8 mouse cellular contexts compared by ENCODE assay signal in genomic region chr11:103292152-103292889, GRCm38 (mm10). TPM values are rescaled to one million over a fixed set of nuclear protein-coding genes. Genes with fewer than 3 reads are reported as not detected.
DNase-seq lines count a peak whose midpoint lies in the region; ATAC-seq and TF ChIP-seq lines count a peak whose summit lies in the region.

No protein-coding gene starts in this region.

- no peak for ATAC-seq in liver, embryonic 11.5 days (replicated peaks; ENCODE audit: low FRiP score)
- peak; percentile 81 for ATAC-seq in heart, embryonic 16.5 days (replicated peaks; ENCODE audit: extremely low read depth, insufficient read depth, low FRiP score)
- peak; percentile 91 for ATAC-seq in lung, embryonic 14.5 days (ENCODE audit: insufficient read depth)
- no peak for ATAC-seq in hindbrain, embryonic 13.5 days (ENCODE audit: low FRiP score)

- H3K9ac ChIP-seq in liver, embryonic 11.5 days (ENCODE audit: low read depth, low read length), result no peak overlapping the region
- no peak overlapping the region for H3K9ac ChIP-seq in heart, embryonic 16.5 days (ENCODE audit: low read length)
- no peak overlapping the region for H3K9ac ChIP-seq in lung, embryonic 14.5 days
- no peak overlapping the region for H3K9ac ChIP-seq in hindbrain, embryonic 13.5 days

- TF ChIP-seq CTCF in lung, embryonic 14.5 days (IDR thresholded peaks at IDR 0.05; ENCODE audit: low read depth), result no peak

- H3K9me3 ChIP-seq in liver, embryonic 11.5 days (ENCODE audit: control insufficient read depth, low read length), result no peaks in the 10 kb centered on the region
- no peaks in the 10 kb centered on the region for H3K9me3 ChIP-seq in heart, embryonic 16.5 days (replicated peaks; ENCODE audit: control insufficient read depth, low read length)
- H3K9me3 ChIP-seq in lung, embryonic 14.5 days (ENCODE audit: low read depth, low read length), result no peaks in the 10 kb centered on the region
- no peaks in the 10 kb centered on the region for H3K9me3 ChIP-seq in hindbrain, embryonic 13.5 days

- 20% methylated on average over 14 of the region's 14 CpGs for WGBS in liver, embryonic 11.5 days
- 16% methylated on average over 14 of the region's 14 CpGs for WGBS in heart, embryonic 16.5 days
- 6% methylated on average over 14 of the region's 14 CpGs for WGBS in lung, embryonic 14.5 days
- 29% methylated on average over 14 of the region's 14 CpGs for WGBS in hindbrain, embryonic 13.5 days

- no peaks in the 10 kb centered on the region for H3K27me3 ChIP-seq in liver, embryonic 11.5 days (replicated peaks; ENCODE audit: control insufficient read depth, insufficient read depth, low read length)
- no peaks in the 10 kb centered on the region for H3K27me3 ChIP-seq in heart, embryonic 16.5 days (ENCODE audit: control insufficient read depth, insufficient read depth, low read length)
- H3K27me3 ChIP-seq in lung, embryonic 14.5 days (ENCODE audit: insufficient read depth, low read length), result no peaks in the 10 kb centered on the region
- H3K27me3 ChIP-seq in hindbrain, embryonic 13.5 days, result no peaks in the 10 kb centered on the region

- no peak overlapping the region for H3K27ac ChIP-seq in liver, embryonic 11.5 days (ENCODE audit: low read depth, low read length)
- no peak overlapping the region for H3K27ac ChIP-seq in heart, embryonic 16.5 days (ENCODE audit: low read length)
- H3K27ac ChIP-seq in lung, embryonic 14.5 days (ENCODE audit: low read depth), result peak overlapping the region; percentile 34; the same call in 1 of the 2 replicates
- H3K27ac ChIP-seq in hindbrain, embryonic 13.5 days, result no peak overlapping the region

- peak; percentile 16 for DNase-seq in liver
- no peak for DNase-seq in liver, embryonic 11.5 days (ENCODE audit: low spot score)
- peak; percentile 51 for DNase-seq in embryo, embryonic 10.5 days (ENCODE audit: low spot score)
- DNase-seq in lung, embryonic 14.5 days, result peak; percentile 86
- DNase-seq in spleen, postnatal 36 days (ENCODE audit: low spot score in 2 of 2), result no peak
- no peak for DNase-seq in ovary, postnatal 36 days (ENCODE audit: low spot score)

- H3K4me1 ChIP-seq in liver, embryonic 11.5 days (replicated peaks; ENCODE audit: control insufficient read depth, insufficient read depth, low read length), result no peaks in the 10 kb centered on the region
- H3K4me1 ChIP-seq in heart, embryonic 16.5 days (ENCODE audit: control insufficient read depth, insufficient read depth, low read length), result peaks cover 10% of the 10 kb centered on the region
- H3K4me1 ChIP-seq in lung, embryonic 14.5 days (ENCODE audit: insufficient read depth), result peaks cover 16% of the 10 kb centered on the region; the same call in 1 of the 2 replicates
- H3K4me1 ChIP-seq in hindbrain, embryonic 13.5 days (replicated peaks), result peaks cover 10% of the 10 kb centered on the region; the same call in 1 of the 2 replicates

- H3K4me3 ChIP-seq in liver, embryonic 11.5 days (ENCODE audit: low read depth, low read length), result no peak overlapping the region
- H3K4me3 ChIP-seq in heart, embryonic 16.5 days (ENCODE audit: low read length), result no peak overlapping the region
- H3K4me3 ChIP-seq in lung, embryonic 14.5 days (ENCODE audit: low read depth, low read length), result no peak overlapping the region
- no peak overlapping the region for H3K4me3 ChIP-seq in hindbrain, embryonic 13.5 days

- no peaks in the 10 kb centered on the region for H3K36me3 ChIP-seq in liver, embryonic 11.5 days (ENCODE audit: control insufficient read depth, insufficient read depth, low read length)
- H3K36me3 ChIP-seq in heart, embryonic 16.5 days (ENCODE audit: control insufficient read depth, insufficient read depth), result no peaks in the 10 kb centered on the region
- no peaks in the 10 kb centered on the region for H3K36me3 ChIP-seq in lung, embryonic 14.5 days (ENCODE audit: insufficient read depth)
- H3K36me3 ChIP-seq in hindbrain, embryonic 13.5 days, result no peaks in the 10 kb centered on the region

- H3K4me2 ChIP-seq in liver, embryonic 11.5 days, result no peak overlapping the region
- peak overlapping the region; percentile 2; the same call in 1 of the 2 replicates for H3K4me2 ChIP-seq in heart, embryonic 16.5 days (ENCODE audit: low read depth, low read length)
- H3K4me2 ChIP-seq in lung, embryonic 14.5 days, result no peak overlapping the region
- no peak overlapping the region for H3K4me2 ChIP-seq in hindbrain, embryonic 13.5 days

RNA-seq across cellular contexts. Expression of gene Map3k14, which starts 25.0 kb away (rescaled TPM):
- polyA plus RNA-seq in liver, embryonic 11.5 days (2014; fragmentation: Nextera tagmentation; extraction: Ambion mirVana), result 1.1 and 1.6 TPM in 2 replicates
- polyA plus RNA-seq in heart, embryonic 16.5 days (2015; fragmentation: Nextera tagmentation; extraction: Ambion mirVana), result 3.0 and 4.8 TPM in 2 replicates
- polyA plus RNA-seq in lung, embryonic 14.5 days (2014; fragmentation: Nextera tagmentation; extraction: Ambion mirVana), result 3.1 and 3.9 TPM in 2 replicates
- polyA plus RNA-seq in hindbrain, embryonic 13.5 days (2015; fragmentation: Nextera tagmentation; extraction: Ambion mirVana), result 3.2 and 3.4 TPM in 2 replicates

Comparison
In these comparisons a context has a peak if more than half of its experiments do, and no peak if none do; other contexts are left out.
1. DNase-seq: peak in liver (single experiment), embryo, embryonic 10.5 days (single experiment) and lung, embryonic 14.5 days (single experiment); none in liver, embryonic 11.5 days (single experiment), spleen, postnatal 36 days (0 of 2) and ovary, postnatal 36 days (single experiment).
2. ATAC-seq: peak in heart, embryonic 16.5 days (single experiment) and lung, embryonic 14.5 days (single experiment); none in liver, embryonic 11.5 days (single experiment) and hindbrain, embryonic 13.5 days (single experiment).